Mouse (Mus musculus) right cerebral cortex, postnatal 25 days (tissue): ENCODE results near the gene Eya4.

Source experiments
- DNase-seq: peaks from one replicate; pipeline ENCODE4 v3.0.0; 2022

The Eya4 gene

GRCm38 (mm10) chr10:23060041-23060693 is 290.4 kb downstream of the Eya4 start:
- no peak for DNase-seq

GRCm38 (mm10) chr10:23053379-23053915 is 297.1 kb downstream of the Eya4 start:
- no peak for DNase-seq
